Mouse (Mus musculus): ENCODE data around the gene Wdr81.

- TF ChIP-seq POLR2A (IDR thresholded peaks at IDR 0.05; ENCODE audit: control insufficient read depth, extremely low read depth, insufficient read depth, low read length, poor library complexity) = no peak
- no peak for TF ChIP-seq CTCF (IDR thresholded peaks at IDR 0.05; ENCODE audit: borderline replicate concordance, control insufficient read depth, extremely low read depth, insufficient read depth, low read length, poor library complexity)
Measured at GRCm38 (mm10) chr11:75439363-75439762, 15.2 kb downstream of the Wdr81 start, which contains the start of gene Serpinf2.

Data from thymus, adult 2 months (tissue).